Mouse (Mus musculus) forebrain, embryonic 11.5 days (tissue): ENCODE data around the gene Mrtfa. TPM values are rescaled to one million over a fixed set of nuclear protein-coding genes. Genes with fewer than 3 reads are reported as not detected.

Experiments used
- ATAC-seq: fragments of 200-750 bp; cut with Nextera tagmentation; replicated peaks from 2 replicates; pipeline ENCODE4 v1.8.0; 2017; ENCODE audit warnings: moderate TSS enrichment; ENCODE audit not compliant: low FRiP score
- DNase-seq: peaks from one replicate; pipeline ENCODE4 v3.0.0-alpha.2; 2017; ENCODE audit warnings: low spot score
- H3K27ac ChIP-seq: fragments of 300-500 bp; sonication (generic); 2 replicates; pipeline ENCODE4 v1.5.1; 2014; ENCODE audit warnings: low read depth, low read length
- H3K27me3 ChIP-seq: fragments of 300-500 bp; sonication (generic); 2 replicates; pipeline ENCODE4 v1.6.1; 2014; ENCODE audit warnings: mild to moderate bottlenecking, low read length, mixed read lengths; ENCODE audit not compliant: control insufficient read depth, insufficient read depth
- H3K36me3 ChIP-seq: fragments of 300-500 bp; sonication (generic); 2 replicates; pipeline ENCODE4 v1.6.1; 2014; ENCODE audit warnings: mild to moderate bottlenecking, low read length, moderate library complexity, mixed read lengths; ENCODE audit not compliant: control insufficient read depth, insufficient read depth
- H3K4me1 ChIP-seq: fragments of 300-500 bp; sonication (generic); replicated peaks from 2 replicates; pipeline ENCODE4 v1.6.1; 2014; ENCODE audit warnings: low read length, mixed read lengths; ENCODE audit not compliant: control insufficient read depth, insufficient read depth
- H3K4me2 ChIP-seq: fragments of 300-500 bp; sonication (generic); 2 replicates; pipeline ENCODE4 v1.6.1; 2014; ENCODE audit warnings: low read depth, mild to moderate bottlenecking, low read length, moderate library complexity, mixed read lengths; ENCODE audit not compliant: severe bottlenecking
- H3K4me3 ChIP-seq: fragments of 300-500 bp; sonication (generic); 2 replicates; pipeline ENCODE4 v1.5.1; 2014; ENCODE audit warnings: low read depth, low read length
- H3K9ac ChIP-seq: fragments of 300-500 bp; sonication (generic); 2 replicates; pipeline ENCODE4 v1.6.1; 2014; ENCODE audit warnings: low read length
- H3K9me3 ChIP-seq: fragments of 300-500 bp; sonication (generic); 2 replicates; pipeline ENCODE4 v1.6.1; 2016; ENCODE audit warnings: low read length, mixed read lengths; ENCODE audit not compliant: control insufficient read depth
- WGBS: fragments of 180-500 bp; shearing (Covaris S2); extraction: QIAGEN DNeasy Blood & Tissue Kit; methylation state at CpG from one replicate; pipeline ENCODE4 v1.1.7; 2014; 5-methylcytosine and 5-hydroxymethylcytosine counted together
- polyA plus RNA-seq: library from polyadenylated mRNA; unstranded; fragments of >200 nt; fragmentation: Nextera tagmentation; extraction: Ambion mirVana; gene quantifications from 2 replicates; pipeline ENCODE4 v1.2.1, GENCODE M21; 2014

Mrtfa gene
- polyA plus RNA-seq, 1 experiment from 2014 or later = 30.5 TPM

DNA sequence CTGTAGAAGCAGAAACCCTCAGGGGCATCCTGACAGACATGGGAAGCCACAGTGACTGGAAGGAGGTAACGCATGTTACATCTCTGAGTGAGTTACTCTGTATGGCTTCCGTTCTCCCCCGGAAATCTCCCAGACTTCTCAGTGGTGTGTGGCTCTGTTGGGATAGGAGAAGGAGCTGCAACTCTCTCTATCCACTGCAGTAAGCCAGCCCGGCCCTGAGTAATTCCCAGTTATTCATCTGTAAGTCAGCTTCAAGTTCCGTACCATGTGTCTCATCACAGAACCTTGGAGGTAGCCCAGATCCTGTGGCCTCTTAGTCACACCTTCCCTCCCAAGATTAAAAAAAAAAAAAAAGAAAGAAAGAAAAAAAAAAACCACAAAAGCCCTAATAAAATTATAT is 1.8 kb upstream of the Mrtfa start:
- H3K27ac ChIP-seq = no peak overlapping the region
- no peaks in the 10 kb centered on the region for H3K36me3 ChIP-seq
- DNase-seq (no peak), ATAC-seq (no peak)
- 88% methylated on average over 5 of the region's 5 CpGs for WGBS
- no peaks in the 10 kb centered on the region; the same call in 1 of the 2 replicates for H3K4me1 ChIP-seq
- no peak overlapping the region for H3K9ac ChIP-seq
- H3K4me2 ChIP-seq = no peak overlapping the region
- no peaks in the 10 kb centered on the region for H3K27me3 ChIP-seq
- H3K4me3 ChIP-seq = no peak overlapping the region
- no peaks in the 10 kb centered on the region for H3K9me3 ChIP-seq

DNA sequence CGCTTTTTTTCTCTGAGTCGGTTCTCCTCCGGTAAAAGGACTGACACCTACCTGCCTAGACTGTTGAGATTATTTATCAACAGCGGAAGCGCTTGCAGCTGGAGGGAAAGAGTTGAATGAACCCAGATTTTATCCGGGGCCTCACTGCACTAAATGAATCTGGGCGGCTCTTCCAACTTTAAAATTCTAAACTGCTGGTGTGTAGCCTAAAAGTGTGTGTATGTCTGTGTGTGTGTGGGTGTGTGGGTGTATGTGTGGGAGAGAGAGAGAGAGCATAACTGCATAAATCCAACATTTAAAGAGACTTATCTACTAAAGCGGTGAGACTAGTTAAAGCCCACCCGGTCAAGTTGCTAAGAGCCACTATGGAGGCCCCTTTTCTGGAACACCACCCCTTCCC is 746 bp upstream of the Mrtfa start:
- 30% methylated on average over 9 of the region's 9 CpGs for WGBS
- H3K27ac ChIP-seq = no peak overlapping the region
- ATAC-seq = no peak

DNA sequence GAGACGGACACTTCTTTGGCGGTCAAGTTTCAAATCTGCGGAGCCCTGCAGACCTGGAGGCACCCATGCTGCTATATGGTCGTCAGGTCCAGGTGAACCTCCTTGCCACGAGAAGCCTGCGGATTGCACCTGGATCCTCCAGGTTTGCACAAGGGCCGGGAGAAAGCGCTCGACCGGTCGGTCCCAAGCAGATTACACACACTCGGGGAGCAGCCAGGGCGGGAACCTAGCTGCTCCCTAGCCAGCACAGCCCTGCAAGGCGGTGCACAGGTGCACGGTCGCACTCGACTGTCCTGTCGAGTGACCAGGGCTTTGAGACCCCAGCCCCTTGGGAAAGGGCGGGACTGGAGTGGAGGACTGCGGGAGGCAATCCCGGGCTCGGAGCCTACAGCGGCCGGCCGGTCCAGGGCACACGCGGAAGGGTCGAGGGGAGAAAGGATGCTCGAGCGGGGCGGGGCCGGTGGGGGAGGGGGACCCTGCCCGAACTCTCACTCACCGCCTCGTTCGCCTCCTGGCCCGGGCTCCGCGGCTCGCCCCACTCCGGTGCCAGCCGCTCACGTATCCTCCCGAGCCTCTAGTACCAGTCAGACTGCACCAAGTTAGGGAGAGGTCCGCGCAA is 437 bp downstream of the Mrtfa start:
- ATAC-seq (peak; percentile 72), DNase-seq (no peak)
- WGBS = under 1% methylated on average over 40 of the region's 46 CpGs
- H3K4me1 ChIP-seq = no peaks in the 10 kb centered on the region; the same call in 1 of the 2 replicates
- H3K9me3 ChIP-seq = no peaks in the 10 kb centered on the region
- peak overlapping the region; percentile 67 for H3K4me3 ChIP-seq
- H3K27ac ChIP-seq = peak overlapping the region; percentile 62; the same call in 1 of the 2 replicates
- H3K9ac ChIP-seq = peak overlapping the region; percentile 79
- H3K27me3 ChIP-seq = no peaks in the 10 kb centered on the region
- peak overlapping the region; percentile 72 for H3K4me2 ChIP-seq
- H3K36me3 ChIP-seq = no peaks in the 10 kb centered on the region

More for the DNA sequence above, 746 bp upstream of the Mrtfa start:
- H3K9me3 ChIP-seq = no peaks in the 10 kb centered on the region
- H3K36me3 ChIP-seq = no peaks in the 10 kb centered on the region
- H3K4me1 ChIP-seq = no peaks in the 10 kb centered on the region; the same call in 1 of the 2 replicates
- H3K4me3 ChIP-seq = peak overlapping the region; percentile 67
- peak overlapping the region; percentile 54 for H3K4me2 ChIP-seq
- no peak for DNase-seq
- peak overlapping the region; percentile 55 for H3K9ac ChIP-seq
- H3K27me3 ChIP-seq = no peaks in the 10 kb centered on the region

DNA sequence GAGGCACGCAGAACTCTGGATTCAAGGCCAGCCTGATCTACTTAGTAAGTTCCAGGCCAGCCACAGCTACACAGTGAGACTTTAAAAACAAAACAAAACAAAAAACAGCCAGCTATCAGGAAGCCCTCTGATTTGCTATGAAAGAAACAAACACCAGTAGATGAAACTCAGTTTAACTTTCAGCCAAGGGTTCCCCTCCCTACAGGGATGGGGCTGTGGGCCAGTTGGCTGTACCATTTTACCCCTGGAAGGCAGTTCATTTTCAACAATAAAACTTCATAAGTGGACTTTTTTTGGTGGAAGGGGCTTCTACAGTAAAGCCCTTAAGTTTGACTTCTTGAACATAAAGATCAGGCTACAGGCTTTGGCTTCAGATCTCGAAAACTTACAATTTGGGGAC is 1.5 kb downstream of the Mrtfa start:
- no peak for ATAC-seq

DNA sequence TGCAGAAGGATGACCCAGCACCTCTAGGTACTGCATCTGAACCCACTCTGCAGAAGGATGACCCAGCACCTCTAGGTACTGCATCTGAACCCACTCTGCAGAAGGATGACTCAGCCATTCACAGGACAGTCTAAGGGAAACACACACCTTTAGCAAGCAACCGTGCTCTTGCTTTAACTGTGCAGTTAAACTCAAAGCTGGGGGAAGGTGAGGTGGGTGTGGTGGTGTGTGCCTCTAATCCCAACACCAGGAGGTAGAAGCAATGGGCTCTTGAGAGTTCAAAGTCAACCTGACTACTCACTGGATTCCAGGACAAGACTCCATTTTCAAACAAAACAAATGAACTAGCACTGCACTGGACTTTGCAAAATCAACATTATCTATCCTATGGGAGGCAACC is 5.6 kb downstream of the Mrtfa start:
- H3K4me3 ChIP-seq = no peak overlapping the region
- 92% methylated on average over 1 of the region's 1 CpGs for WGBS
- DNase-seq (no peak), ATAC-seq (no peak)
- H3K4me2 ChIP-seq = no peak overlapping the region
- H3K27ac ChIP-seq = no peak overlapping the region
- no peaks in the 10 kb centered on the region for H3K27me3 ChIP-seq
- no peaks in the 10 kb centered on the region for H3K9me3 ChIP-seq
- no peak overlapping the region for H3K9ac ChIP-seq
- no peaks in the 10 kb centered on the region for H3K36me3 ChIP-seq
- no peaks in the 10 kb centered on the region; the same call in 1 of the 2 replicates for H3K4me1 ChIP-seq

More for the DNA sequence above, 1.5 kb downstream of the Mrtfa start:
- DNase-seq = no peak
- Histone ChIP-seq H3K9ac (no peak overlapping the region), H3K4me2 (no peak overlapping the region; the same call in 1 of the 2 replicates), H3K27ac (no peak overlapping the region), H3K9me3 (no peaks in the 10 kb centered on the region), H3K36me3 (no peaks in the 10 kb centered on the region), H3K27me3 (no peaks in the 10 kb centered on the region), H3K4me1 (no peaks in the 10 kb centered on the region; the same call in 1 of the 2 replicates), H3K4me3 (peak overlapping the region; percentile 67; the same call in 1 of the 2 replicates)
- 91% methylated on average over 2 of the region's 2 CpGs for WGBS

DNA sequence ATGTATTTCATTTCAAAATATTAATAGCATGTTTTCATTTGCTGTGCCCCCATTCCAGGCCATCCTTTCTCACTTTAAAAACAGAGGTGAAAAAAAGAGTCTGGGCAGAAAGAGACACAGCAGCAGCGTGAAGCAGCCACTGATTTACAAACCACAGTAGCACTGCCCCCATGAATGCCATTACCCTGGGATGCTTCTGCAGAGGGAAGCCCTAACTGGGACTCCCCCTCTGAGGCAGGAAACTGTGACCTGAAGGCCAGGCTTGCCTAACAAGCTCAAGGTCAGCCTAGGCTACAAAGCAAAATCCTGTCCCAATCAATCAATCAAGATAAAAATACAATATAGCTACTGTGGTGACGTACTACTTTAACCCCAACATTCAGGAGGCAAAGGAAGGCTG is 9.3 kb downstream of the Mrtfa start:
- Histone ChIP-seq H3K4me3 (no peak overlapping the region), H3K4me1 (no peaks in the 10 kb centered on the region), H3K36me3 (no peaks in the 10 kb centered on the region), H3K9ac (no peak overlapping the region), H3K4me2 (no peak overlapping the region), H3K9me3 (no peaks in the 10 kb centered on the region), H3K27me3 (no peaks in the 10 kb centered on the region), H3K27ac (no peak overlapping the region)
- ATAC-seq (no peak), DNase-seq (no peak)
- 75% methylated on average over 2 of the region's 2 CpGs for WGBS

DNA sequence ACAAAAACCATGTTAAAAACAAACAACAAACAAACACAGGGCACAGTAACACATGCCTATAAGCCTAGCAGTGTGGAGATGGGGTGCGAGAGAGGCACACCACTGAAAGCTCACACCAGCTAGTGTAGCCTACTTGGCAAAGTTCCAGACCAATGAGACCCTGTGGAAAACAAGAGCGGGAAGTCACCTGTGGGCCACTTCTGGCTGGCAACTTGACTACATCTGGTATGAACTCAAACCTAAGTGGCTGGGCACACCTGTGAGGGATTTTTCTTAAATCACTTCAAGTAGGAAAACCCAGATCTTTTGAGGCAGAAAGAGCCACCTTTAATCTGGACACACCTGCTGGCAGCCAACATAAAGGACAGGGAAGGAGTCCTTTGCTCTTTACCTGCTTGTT is 11.0 kb downstream of the Mrtfa start:
- no peaks in the 10 kb centered on the region for H3K4me1 ChIP-seq
- H3K4me2 ChIP-seq = no peak overlapping the region
- H3K9me3 ChIP-seq = no peaks in the 10 kb centered on the region
- no peaks in the 10 kb centered on the region for H3K36me3 ChIP-seq
- 94% methylated on average over 2 of the region's 2 CpGs for WGBS
- no peak overlapping the region for H3K27ac ChIP-seq
- DNase-seq (no peak), ATAC-seq (no peak)
- no peak overlapping the region for H3K9ac ChIP-seq
- no peaks in the 10 kb centered on the region for H3K27me3 ChIP-seq
- H3K4me3 ChIP-seq = no peak overlapping the region

DNA sequence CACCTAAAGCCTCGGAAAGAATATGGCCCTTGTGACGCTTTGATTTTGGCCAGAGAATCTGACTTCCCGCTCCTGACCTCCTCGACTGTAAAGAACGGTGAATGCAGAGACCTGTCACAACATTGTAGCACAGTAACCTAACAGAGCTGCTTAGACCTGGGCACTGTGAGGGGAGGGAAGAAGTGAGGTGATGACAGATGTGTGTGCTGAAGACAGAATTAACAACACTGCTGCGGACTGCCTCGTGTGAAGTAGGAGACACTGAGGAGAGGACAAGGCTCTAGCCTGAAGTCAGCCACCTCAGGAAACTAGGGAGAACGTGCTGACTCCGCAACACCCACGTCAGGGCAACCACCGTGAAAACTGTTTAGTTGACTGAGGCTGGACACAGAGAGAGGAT is 11.9 kb downstream of the Mrtfa start:
- Histone ChIP-seq H3K4me2 (no peak overlapping the region), H3K27me3 (no peaks in the 10 kb centered on the region), H3K27ac (no peak overlapping the region), H3K4me1 (no peaks in the 10 kb centered on the region), H3K4me3 (no peak overlapping the region), H3K36me3 (no peaks in the 10 kb centered on the region), H3K9me3 (no peaks in the 10 kb centered on the region), H3K9ac (no peak overlapping the region)
- DNase-seq (no peak), ATAC-seq (no peak)
- WGBS = 89% methylated on average over 11 of the region's 11 CpGs

DNA sequence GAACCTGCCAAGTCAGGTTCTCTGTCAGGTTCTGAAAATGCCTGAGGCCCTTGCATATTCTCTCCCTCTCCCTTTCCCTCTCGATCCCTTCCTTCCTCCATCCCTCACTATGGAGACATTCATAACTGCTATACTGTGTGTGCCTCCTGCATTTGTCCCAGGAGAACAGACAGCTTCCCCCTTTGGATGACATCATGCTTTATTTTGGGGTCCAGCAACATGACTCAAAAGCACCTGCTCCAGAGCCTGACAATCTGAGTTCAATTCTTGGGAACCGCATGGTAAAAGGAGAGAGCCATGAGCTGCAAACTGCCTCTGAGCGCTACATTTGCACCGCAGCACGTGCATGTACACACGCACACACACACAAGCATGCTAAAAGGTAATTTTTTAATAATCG is 12.7 kb downstream of the Mrtfa start:
- Histone ChIP-seq H3K27me3 (no peaks in the 10 kb centered on the region), H3K9ac (no peak overlapping the region), H3K36me3 (no peaks in the 10 kb centered on the region), H3K9me3 (no peaks in the 10 kb centered on the region), H3K27ac (no peak overlapping the region), H3K4me3 (no peak overlapping the region), H3K4me2 (no peak overlapping the region), H3K4me1 (no peaks in the 10 kb centered on the region)
- no peak for ATAC-seq
- WGBS = 91% methylated on average over 7 of the region's 7 CpGs
- no peak for DNase-seq
